In the genomic region with DNA sequence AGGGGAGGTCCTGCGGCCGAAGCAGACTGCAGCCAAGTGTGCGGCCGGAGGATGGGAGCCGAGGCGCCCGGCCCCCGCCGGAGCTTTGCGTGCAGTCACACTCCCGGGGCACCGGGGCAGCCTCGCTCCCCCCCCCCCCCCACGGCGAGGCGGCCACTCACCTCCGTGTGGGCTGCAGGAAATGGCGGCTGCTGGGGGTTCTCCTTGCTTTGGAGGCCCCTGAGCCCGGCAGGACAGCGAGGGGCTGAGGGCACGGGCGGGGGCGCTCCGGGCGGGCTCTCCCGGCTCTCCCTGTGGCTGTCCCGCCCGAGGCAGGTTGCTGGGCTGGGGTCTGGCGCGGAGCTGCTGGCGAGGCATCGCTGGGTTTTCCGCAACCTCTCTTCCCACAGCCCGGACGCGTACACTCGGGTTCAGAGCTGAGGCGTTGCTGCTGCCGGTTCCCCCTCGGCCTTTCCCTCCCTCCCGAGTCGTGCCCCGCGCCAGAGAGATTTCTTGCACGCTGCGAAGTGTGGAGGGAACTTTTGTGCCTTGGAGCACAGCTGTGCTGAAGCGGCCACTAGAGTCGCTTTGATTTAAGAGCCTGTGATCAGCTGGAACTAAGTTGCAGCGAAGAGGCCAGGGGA, we compare ENCODE assay signal across 8 mouse cellular contexts. TPM values are rescaled to one million over a fixed set of nuclear protein-coding genes. Genes with fewer than 3 reads are reported as not detected.
DNase-seq lines count a peak whose midpoint lies in the region; ATAC-seq lines count a peak whose summit lies in the region.

No protein-coding gene starts in this region.

- intact Hi-C loops in heart, postnatal 10 days (cut with DNase I), result no loop called here

- H3K4me1 ChIP-seq in embryonic facial prominence, embryonic 13.5 days, result peaks cover 7% of the 10 kb centered on the region; the same call in 1 of the 2 replicates
- peaks cover 8% of the 10 kb centered on the region; the same call in 1 of the 2 replicates for H3K4me1 ChIP-seq in limb, embryonic 12.5 days (replicated peaks)
- H3K4me1 ChIP-seq in neural tube, embryonic 11.5 days (ENCODE audit: control insufficient read depth, insufficient read depth, low read length), result no peaks in the 10 kb centered on the region

- H3K9ac ChIP-seq in embryonic facial prominence, embryonic 13.5 days, result peak overlapping the region; percentile 81
- peak overlapping the region; percentile 79 for H3K9ac ChIP-seq in limb, embryonic 12.5 days (replicated peaks)
- H3K9ac ChIP-seq in neural tube, embryonic 11.5 days (ENCODE audit: low read length), result peak overlapping the region; percentile 63

- H3K4me3 ChIP-seq in embryonic facial prominence, embryonic 13.5 days, result peak overlapping the region; percentile 61
- peak overlapping the region; percentile 63 for H3K4me3 ChIP-seq in limb, embryonic 12.5 days (replicated peaks)
- peak overlapping the region; percentile 60 for H3K4me3 ChIP-seq in neural tube, embryonic 11.5 days (ENCODE audit: low read depth, low read length)

- no peaks in the 10 kb centered on the region for H3K9me3 ChIP-seq in embryonic facial prominence, embryonic 13.5 days
- H3K9me3 ChIP-seq in limb, embryonic 12.5 days, result no peaks in the 10 kb centered on the region
- H3K9me3 ChIP-seq in neural tube, embryonic 11.5 days (ENCODE audit: control insufficient read depth, low read length), result no peaks in the 10 kb centered on the region

- peak overlapping the region; percentile 58 for H3K4me2 ChIP-seq in embryonic facial prominence, embryonic 13.5 days
- peak overlapping the region; percentile 59 for H3K4me2 ChIP-seq in limb, embryonic 12.5 days
- peak overlapping the region; percentile 48 for H3K4me2 ChIP-seq in neural tube, embryonic 11.5 days (ENCODE audit: low read depth)

- WGBS in embryonic facial prominence, embryonic 13.5 days, result 17% methylated on average over 27 of the region's 49 CpGs
- WGBS in limb, embryonic 12.5 days, result 12% methylated on average over 43 of the region's 49 CpGs
- WGBS in neural tube, embryonic 11.5 days, result 8% methylated on average over 16 of the region's 49 CpGs

- 0 out of 2 replicates have a peak, but pooled peaks have one; percentile 23 for ATAC-seq in embryonic facial prominence, embryonic 13.5 days (ENCODE audit: insufficient number of reproducible peaks, insufficient read depth, low FRiP score, low TSS enrichment, low read depth)
- peak; percentile 28 for ATAC-seq in limb, embryonic 12.5 days (ENCODE audit: insufficient number of reproducible peaks, insufficient read depth, low FRiP score, low TSS enrichment, low read depth)
- ATAC-seq in neural tube, embryonic 11.5 days (ENCODE audit: insufficient read depth, low FRiP score, low TSS enrichment), result peak; percentile 62

- H3K36me3 ChIP-seq in embryonic facial prominence, embryonic 13.5 days, result no peaks in the 10 kb centered on the region
- no peaks in the 10 kb centered on the region for H3K36me3 ChIP-seq in limb, embryonic 12.5 days
- no peaks in the 10 kb centered on the region for H3K36me3 ChIP-seq in neural tube, embryonic 11.5 days (ENCODE audit: control insufficient read depth, insufficient read depth, low read length)

- peak overlapping the region; percentile 90 for H3K27ac ChIP-seq in embryonic facial prominence, embryonic 13.5 days
- H3K27ac ChIP-seq in limb, embryonic 12.5 days, result peak overlapping the region; percentile 93
- H3K27ac ChIP-seq in neural tube, embryonic 11.5 days (ENCODE audit: low read depth, low read length), result peak overlapping the region; percentile 56; the same call in 1 of the 2 replicates

- H3K27me3 ChIP-seq in embryonic facial prominence, embryonic 13.5 days, result no peaks in the 10 kb centered on the region
- no peaks in the 10 kb centered on the region for H3K27me3 ChIP-seq in limb, embryonic 12.5 days
- no peaks in the 10 kb centered on the region for H3K27me3 ChIP-seq in neural tube, embryonic 11.5 days (ENCODE audit: control insufficient read depth, insufficient read depth, low read length)

- DNase-seq in cerebellum, adult 11 months, result peak; percentile 1
- DNase-seq in cerebellum, adult 8-10 months, result no peak
- DNase-seq in ZHBTc4 (ENCODE audit: low read depth, low spot score), result peak; percentile 40
- DNase-seq in heart, postnatal 10 days, result peak; percentile 24 to 39
- peak; percentile 40 for DNase-seq in neural tube, embryonic 11.5 days (ENCODE audit: low spot score)
- no peak for DNase-seq in spleen, postnatal 14 days (ENCODE audit: low spot score in 2 of 2)

RNA-seq across cellular contexts. Expression of a gene that starts 0.9 kb away (rescaled TPM):
- 6.9 and 7.9 TPM in 2 replicates for polyA plus RNA-seq in embryonic facial prominence, embryonic 13.5 days (2015; fragmentation: Nextera tagmentation; extraction: Ambion mirVana)
- 10 to 100 TPM; 21.4 to 23.0 TPM for total RNA-seq in heart, postnatal 10 days (2021)
- polyA plus RNA-seq in limb, embryonic 12.5 days (2016; fragmentation: Nextera tagmentation; extraction: Ambion mirVana), result 10.0 and 12.2 TPM in 2 replicates
- 7.4 and 8.0 TPM in 2 replicates for polyA plus RNA-seq in neural tube, embryonic 11.5 days (2014; fragmentation: Nextera tagmentation; extraction: Ambion mirVana)

Comparison
In these comparisons a context has a peak if more than half of its experiments do, and no peak if none do; other contexts are left out.
1. DNase-seq: peak in cerebellum, adult 11 months (single experiment), ZHBTc4 (single experiment), heart, postnatal 10 days (2 of 2) and neural tube, embryonic 11.5 days (single experiment); none in cerebellum, adult 8-10 months (single experiment) and spleen, postnatal 14 days (0 of 2).
2. Peak in every context shown above with its lines, with median percentiles within 50 percentile points of each other: ATAC-seq, H3K27ac ChIP-seq, H3K4me2 ChIP-seq, H3K4me3 ChIP-seq and H3K9ac ChIP-seq.